Mouse (Mus musculus) bone marrow macrophage, adult 2 months (primary cell): Measurements from ENCODE around the gene Rbm7. TPM values are rescaled to one million over a fixed set of nuclear protein-coding genes. Genes with fewer than 3 reads are reported as not detected.
A peak's percentile ranks its signal among the peaks of the same experiment; 100 is the strongest.
"Not testable (repeated sequence)": the region's sequence is repeated elsewhere in the genome, so short reads cannot be mapped to it uniquely, and the experiment has no call there.

ENCODE experiments used
- H3K27ac ChIP-seq: 2 replicates; pipeline ENCODE4 v1.5.1; 2012; ENCODE audit warnings: low read depth, low read length; ENCODE audit not compliant: insufficient read depth
- H3K4me1 ChIP-seq: 2 replicates; pipeline ENCODE4 v1.6.1; 2012; ENCODE audit warnings: low read length; ENCODE audit not compliant: control insufficient read depth, insufficient read depth
- H3K4me3 ChIP-seq: 2 replicates; pipeline ENCODE4 v1.5.1; 2012; ENCODE audit warnings: mild to moderate bottlenecking, low read length, moderate library complexity; ENCODE audit not compliant: insufficient read depth
- CTCF ChIP-seq: IDR thresholded peaks from 2 replicates; pipeline ENCODE4 v1.5.1; 2012; ENCODE audit warnings: low read depth, mild to moderate bottlenecking, low read length, moderate library complexity
- POLR2A ChIP-seq: IDR thresholded peaks from 2 replicates; pipeline ENCODE4 v1.6.1; 2012; ENCODE audit warnings: mild to moderate bottlenecking, low read depth, low read length, borderline replicate concordance
- polyA plus RNA-seq: library from polyadenylated mRNA; stranded (reverse); fragments of >200 nt; gene quantifications from 2 replicates; pipeline ENCODE4 v1.2.4, GENCODE M21; 2012; ENCODE audit not compliant: missing spikeins, insufficient read depth, insufficient read length

The Rbm7 gene
- polyA plus RNA-seq, 1 experiment: 89.5 TPM

DNA sequence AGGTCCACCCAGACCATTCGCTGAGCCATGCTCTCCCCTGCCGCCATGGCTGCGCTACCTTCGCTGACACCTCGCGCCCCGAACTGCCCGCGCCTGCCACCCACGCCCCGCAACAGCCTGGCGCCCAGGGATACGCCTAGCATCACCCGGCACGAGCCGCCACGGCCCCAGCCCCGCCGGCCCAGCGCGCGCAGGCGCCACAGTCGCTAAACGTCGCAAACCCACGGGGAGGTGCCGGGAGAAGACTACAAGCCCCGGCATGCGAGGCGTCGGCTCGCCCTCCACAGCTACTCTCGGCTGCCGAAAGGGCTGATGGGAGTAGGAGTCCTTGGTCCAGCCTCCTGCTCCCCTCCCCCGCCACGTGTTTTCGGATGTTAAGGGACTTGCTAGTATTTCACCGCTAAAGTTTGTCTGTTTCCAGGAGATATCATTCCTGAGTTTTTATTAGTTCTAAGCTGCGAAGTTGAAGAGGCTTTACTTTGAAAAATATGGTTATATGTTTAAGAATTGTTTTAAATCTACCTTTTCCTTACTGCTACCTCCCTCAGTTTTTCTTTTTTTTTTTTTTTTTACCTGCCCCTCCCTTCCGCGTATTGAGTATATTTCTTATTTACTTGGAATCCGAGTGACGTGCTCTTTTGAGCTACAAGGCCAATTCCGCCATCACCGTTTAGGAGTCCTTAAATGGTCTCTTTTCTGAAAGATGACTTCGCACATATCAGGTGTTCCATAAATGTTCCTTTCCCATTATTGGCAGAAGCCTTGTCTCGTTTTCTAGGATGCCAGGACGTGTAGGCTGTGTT, 14.5 kb downstream of the Rbm7 start, which contains the start of gene Rexo2:
Gene Rexo2, minus strand, starts transcription at position 213 of the 803 bp plus-strand sequence.
- Histone ChIP-seq H3K27ac (no peak within 1 kb of the TSS), H3K4me3 (peak within 1 kb of the TSS; percentile 69), H3K4me1 (peaks cover 4% of the 10 kb centered on the region; the same call in 1 of the 2 replicates)
- TF ChIP-seq CTCF (no peak), POLR2A (no peak)

DNA sequence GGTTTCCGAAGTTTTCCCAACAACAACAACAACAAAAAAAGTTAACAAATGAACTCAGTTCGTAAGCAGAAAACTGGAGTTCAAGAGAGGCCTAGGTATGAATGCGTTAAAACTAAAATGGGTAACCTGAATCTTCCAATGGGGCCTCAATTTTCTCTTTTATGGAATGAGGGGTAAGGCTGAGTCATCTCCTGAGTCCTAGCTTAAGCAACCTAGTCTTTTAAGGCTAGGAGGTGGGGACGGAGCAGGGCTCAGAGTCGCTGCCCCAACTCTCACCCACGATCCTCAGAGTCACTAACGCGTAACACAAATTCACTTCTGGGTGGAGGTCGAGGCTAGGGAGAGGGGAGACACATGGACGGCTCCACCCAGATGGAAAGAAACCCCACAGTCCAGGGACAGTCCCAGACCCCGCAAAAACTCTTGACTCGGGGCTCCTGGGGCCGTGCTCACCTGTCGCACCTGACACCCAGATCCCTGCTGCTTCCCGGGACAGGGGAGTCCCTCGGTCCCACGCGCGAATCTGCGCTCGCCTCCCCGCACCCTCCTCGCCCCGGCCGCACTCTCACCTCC, 15.2 kb downstream of the Rbm7 start:
- Histone ChIP-seq H3K27ac (no peak overlapping the region), H3K4me3 (peak overlapping the region; percentile 69), H3K4me1 (peaks cover 4% of the 10 kb centered on the region; the same call in 1 of the 2 replicates)
- no peak for TF ChIP-seq POLR2A
- no peak for TF ChIP-seq CTCF

DNA sequence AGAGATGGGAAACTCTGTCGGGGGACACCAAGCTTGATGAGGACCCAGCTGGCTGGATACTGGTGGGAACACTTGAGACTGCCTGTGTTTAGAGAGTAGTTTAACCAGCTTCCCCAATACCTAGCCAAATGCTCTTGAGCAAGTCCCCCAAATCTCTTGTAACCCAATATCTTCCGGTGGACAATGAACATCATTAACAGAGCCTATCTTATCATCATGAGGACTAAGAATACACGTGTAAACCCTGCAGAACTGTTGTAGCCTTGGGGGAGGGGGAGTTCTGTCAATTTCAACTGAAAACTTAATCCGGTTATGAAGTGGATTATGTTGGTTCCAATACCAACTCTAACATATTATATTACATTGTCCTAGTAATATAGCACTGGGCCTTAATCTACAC, 16.3 kb downstream of the Rbm7 start:
- Histone ChIP-seq H3K4me3 (no peak overlapping the region), H3K4me1 (peaks cover 4% of the 10 kb centered on the region; the same call in 1 of the 2 replicates), H3K27ac (no peak overlapping the region)
- no peak for TF ChIP-seq POLR2A
- no peak for TF ChIP-seq CTCF

DNA sequence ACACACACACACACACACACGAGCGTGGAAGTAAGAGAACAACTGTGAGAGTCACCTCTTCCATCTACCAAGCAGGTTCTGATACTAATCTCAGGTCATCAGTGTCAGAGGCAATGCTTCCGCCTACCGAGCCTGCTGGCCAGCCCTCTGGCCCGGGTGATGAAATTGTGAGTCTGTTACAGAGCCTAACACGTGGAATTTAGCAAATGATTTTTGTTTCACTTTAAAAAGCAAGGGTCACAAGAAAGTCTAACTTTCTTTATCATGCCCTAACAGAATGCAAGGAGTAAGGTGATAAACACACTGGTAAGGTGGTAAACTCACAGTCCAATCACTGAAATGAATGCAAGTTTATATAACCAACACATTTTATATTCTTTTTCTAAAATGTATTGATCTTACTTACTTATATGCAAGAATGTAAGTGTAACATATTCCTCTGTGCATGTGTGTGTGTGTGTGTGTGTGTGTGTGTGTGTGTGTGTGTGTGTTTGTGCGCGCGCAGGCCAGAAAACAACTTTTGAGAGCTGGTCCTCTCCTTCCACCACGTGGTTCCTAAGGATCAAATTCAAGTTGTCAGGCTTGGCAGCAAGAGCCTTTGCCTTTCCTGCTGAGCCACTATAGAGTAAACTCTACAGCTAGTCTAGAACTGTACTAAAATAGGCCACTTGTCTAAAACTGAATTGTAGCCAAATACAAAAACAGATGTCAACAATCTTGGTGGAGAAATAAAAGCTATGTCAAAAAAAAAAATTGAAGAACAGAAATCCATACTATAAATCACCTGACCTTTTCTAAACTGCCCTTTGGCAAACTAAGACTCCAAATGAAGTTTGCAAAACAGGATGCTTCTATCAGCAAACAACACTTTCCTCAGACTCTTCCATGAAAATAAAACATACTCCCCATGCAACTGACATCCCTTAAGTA, 18.6 kb downstream of the Rbm7 start:
- Histone ChIP-seq H3K4me1 (peaks cover 4% of the 10 kb centered on the region; the same call in 1 of the 2 replicates), H3K4me3 (no peak overlapping the region), H3K27ac (no peak overlapping the region)
- no peak for TF ChIP-seq CTCF
- no peak for TF ChIP-seq POLR2A

DNA sequence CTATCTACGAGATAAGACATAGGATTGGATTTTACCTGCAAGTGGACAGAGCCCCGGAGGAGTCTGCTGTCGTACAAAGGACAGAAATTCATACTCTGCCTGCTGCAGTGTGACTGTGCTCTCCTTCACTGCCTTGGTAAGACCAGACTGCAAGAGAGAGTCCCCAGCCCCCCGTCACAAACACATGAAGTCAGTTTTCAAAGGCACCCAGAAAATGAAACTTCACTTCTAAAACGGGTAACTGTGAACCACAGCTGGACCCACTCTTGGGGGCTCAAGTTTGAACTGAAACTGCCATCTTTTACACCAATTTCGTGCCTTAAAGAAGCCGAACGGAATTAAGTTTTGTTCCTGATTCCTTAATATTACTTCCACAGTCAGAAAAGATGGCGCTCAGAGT, 20.7 kb downstream of the Rbm7 start:
- Histone ChIP-seq H3K4me1 (no peaks in the 10 kb centered on the region), H3K4me3 (no peak overlapping the region), H3K27ac (no peak overlapping the region)
- TF ChIP-seq CTCF: no peak
- no peak for TF ChIP-seq POLR2A

DNA sequence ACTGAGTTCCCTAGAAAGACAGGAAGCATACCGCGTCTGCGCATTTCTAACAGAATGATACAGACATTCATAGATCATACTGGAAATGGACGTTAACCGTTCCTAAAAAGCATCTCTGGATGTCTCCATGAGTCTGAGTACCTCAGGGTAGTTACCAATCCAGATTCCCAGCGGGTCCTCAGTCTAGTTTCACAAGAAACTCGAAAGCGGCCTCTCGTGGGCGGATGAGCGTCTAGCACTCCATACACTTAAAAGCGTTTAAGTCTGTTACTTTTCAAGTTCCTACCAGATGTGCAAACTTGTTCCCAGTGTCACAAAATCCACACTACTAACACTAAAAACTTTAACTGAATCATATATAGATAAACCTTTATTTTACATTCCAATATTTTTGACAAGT, 22.0 kb downstream of the Rbm7 start:
- no peak for TF ChIP-seq CTCF
- TF ChIP-seq POLR2A: no peak
- no peak overlapping the region for H3K4me3 ChIP-seq
- no peaks in the 10 kb centered on the region for H3K4me1 ChIP-seq
- no peak overlapping the region for H3K27ac ChIP-seq

DNA sequence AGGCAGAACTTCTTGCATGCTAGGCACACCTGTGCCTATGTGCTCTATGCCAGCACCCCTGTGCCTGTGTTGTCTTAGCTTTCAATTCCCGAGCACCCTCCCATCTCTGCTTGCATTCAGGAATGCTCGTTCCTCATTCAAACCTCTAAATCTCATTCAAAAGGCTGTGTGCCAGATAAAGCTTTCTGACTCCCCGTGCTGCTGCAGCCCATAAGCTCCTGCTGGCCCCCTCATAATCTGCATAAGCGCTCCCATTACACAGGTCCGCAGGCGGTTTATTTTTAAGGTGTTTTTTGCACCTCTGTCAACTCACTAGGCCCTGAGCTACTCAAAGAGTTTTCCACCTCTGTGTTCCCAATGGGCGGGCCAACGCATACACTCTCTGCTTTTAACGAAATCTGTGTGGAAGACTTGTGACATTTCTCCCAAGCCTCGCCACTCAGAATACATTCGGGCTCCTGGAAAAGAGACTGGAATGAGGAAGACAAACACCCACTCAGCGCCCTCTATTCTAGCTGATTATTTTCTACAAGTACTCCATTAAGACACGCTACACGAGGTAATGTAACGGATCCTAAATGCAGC, 22.6 kb downstream of the Rbm7 start:
- H3K4me1 ChIP-seq: no peaks in the 10 kb centered on the region
- H3K27ac ChIP-seq: no peak overlapping the region
- no peak overlapping the region for H3K4me3 ChIP-seq
- TF ChIP-seq POLR2A (no peak), CTCF (no peak)

DNA sequence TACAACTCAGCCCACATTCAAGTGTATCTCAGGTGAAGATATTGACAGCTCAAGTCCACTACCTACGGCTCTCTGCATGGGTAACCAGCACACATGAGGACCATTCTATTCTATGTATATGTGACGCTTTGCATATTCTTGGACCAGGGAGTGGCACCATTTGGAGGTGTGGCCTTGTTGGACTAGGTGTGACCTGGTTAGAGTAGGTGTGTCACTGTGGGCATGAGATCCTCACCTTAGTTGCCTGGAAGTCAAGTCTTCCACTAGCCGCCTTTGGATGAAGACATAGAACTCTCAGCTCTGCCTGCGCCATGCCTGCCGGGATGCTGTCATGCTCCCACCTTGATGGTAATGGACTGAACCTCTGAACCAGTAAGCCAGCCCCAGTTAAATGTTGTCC, 27.6 kb downstream of the Rbm7 start:
- H3K27ac ChIP-seq, H3K4me1 ChIP-seq, H3K4me3 ChIP-seq: not testable (repeated sequence)

DNA sequence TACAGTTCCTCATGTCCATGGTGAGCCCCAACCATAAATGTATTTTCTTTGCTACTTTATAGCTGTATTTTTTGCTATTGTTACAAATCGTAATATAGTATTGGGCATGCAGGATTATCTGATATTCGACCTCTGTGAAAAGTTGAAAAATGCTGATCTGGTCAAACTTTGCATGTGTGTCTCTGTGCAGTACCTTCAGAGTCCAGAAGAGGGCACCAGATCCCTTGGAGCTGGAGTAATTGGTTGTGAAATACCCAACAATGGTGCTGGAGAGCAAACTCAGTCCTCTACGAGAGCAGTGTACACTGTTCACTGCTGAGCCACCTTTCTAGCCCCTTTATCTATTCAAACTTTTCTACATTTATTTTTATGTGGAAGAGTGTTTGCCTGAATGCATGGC, 28.3 kb downstream of the Rbm7 start:
- Histone ChIP-seq H3K4me3 (no peak overlapping the region), H3K27ac (no peak overlapping the region), H3K4me1 (no peaks in the 10 kb centered on the region)
- TF ChIP-seq POLR2A (no peak), CTCF (peak; percentile 38; the same call in 1 of the 2 replicates)

DNA sequence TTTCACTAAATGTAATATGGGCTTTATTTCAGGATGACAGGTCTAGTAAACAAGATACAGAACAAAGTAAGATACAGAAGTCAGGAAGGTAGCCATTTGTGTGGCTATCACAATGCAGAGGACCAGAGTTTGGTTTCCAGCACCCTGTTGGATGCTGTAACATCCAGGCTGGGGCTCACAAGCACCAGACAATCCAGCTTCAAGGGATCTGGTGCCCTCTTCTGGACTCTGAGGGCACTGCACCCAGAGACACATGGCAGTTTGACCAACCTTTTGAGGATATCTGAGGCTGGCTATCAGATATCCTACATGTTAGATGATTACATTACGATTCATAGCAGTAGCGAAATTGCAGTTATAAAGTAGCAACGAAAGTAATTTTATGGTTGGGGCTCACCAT, 29.4 kb downstream of the Rbm7 start:
- no peak overlapping the region for H3K27ac ChIP-seq
- H3K4me1 ChIP-seq: peaks cover 2% of the 10 kb centered on the region; the same call in 1 of the 2 replicates
- TF ChIP-seq POLR2A: no peak
- peak; percentile 20; the same call in 1 of the 2 replicates for TF ChIP-seq CTCF

More for the DNA sequence above, 29.4 kb downstream of the Rbm7 start:
- H3K4me3 ChIP-seq: no peak overlapping the region
